Mouse (Mus musculus) C2C12 (cell line): ENCODE results near the gene Trim28. TPM values are rescaled to one million over a fixed set of nuclear protein-coding genes. Genes with fewer than 3 reads are reported as not detected.

Experiments used
- H3K27me3 ChIP-seq: one replicate; pipeline ENCODE4 v1.6.1; 2011; ENCODE audit not compliant: control insufficient read depth, insufficient read depth, insufficient read length
- H3K36me3 ChIP-seq: one replicate; pipeline ENCODE4 v1.6.1; 2011; ENCODE audit not compliant: control insufficient read depth, insufficient read depth
- H3K4me3 ChIP-seq: one replicate; pipeline ENCODE4 v1.5.1; 2011; ENCODE audit warnings: mild to moderate bottlenecking, control low read depth; ENCODE audit not compliant: poor library complexity, insufficient read depth, severe bottlenecking
- H3K79me2 ChIP-seq: one replicate; pipeline ENCODE4 v1.6.1; 2011; ENCODE audit not compliant: control insufficient read depth, insufficient read depth
- H3K79me3 ChIP-seq: one replicate; pipeline ENCODE4 v1.6.1; 2011; ENCODE audit warnings: low read depth, control low read depth
- H3ac ChIP-seq: one replicate; pipeline ENCODE3; 2011; ENCODE audit warnings: low read depth; ENCODE audit not compliant: control insufficient read depth, insufficient read length
- CEBPB ChIP-seq: IDR thresholded peaks from one replicate; pipeline ENCODE4 v1.6.1; 2011; ENCODE audit warnings: low read depth, mild to moderate bottlenecking, control low read depth, moderate library complexity
- CTCF ChIP-seq: IDR thresholded peaks from one replicate; pipeline ENCODE4 v1.5.1; 2011; ENCODE audit not compliant: control insufficient read depth, insufficient read depth, insufficient read length
- FOSL1 ChIP-seq: IDR thresholded peaks from one replicate; pipeline ENCODE4 v1.8.0; 2011; ENCODE audit warnings: mild to moderate bottlenecking, low read length; ENCODE audit not compliant: poor library complexity, insufficient read depth, severe bottlenecking
- MAX ChIP-seq: IDR thresholded peaks from one replicate; pipeline ENCODE4 v1.6.1; 2011; ENCODE audit warnings: mild to moderate bottlenecking, control low read depth
- MYOD1 ChIP-seq: IDR thresholded peaks from one replicate; pipeline ENCODE4 v1.6.1; 2011; ENCODE audit warnings: low read depth; ENCODE audit not compliant: control insufficient read depth, insufficient read length
- MYOG ChIP-seq: IDR thresholded peaks from one replicate; pipeline ENCODE4 v1.6.1; 2011; ENCODE audit not compliant: control insufficient read depth, insufficient read length; ENCODE audit errors: extremely low read depth
- USF1 ChIP-seq: IDR thresholded peaks from one replicate; pipeline ENCODE4 v1.6.1; 2011; ENCODE audit warnings: low read depth, mild to moderate bottlenecking, control low read depth, moderate library complexity
- polyA plus RNA-seq: library from polyadenylated mRNA; unstranded; fragments of >200 nt; fragmentation: generic; extraction: Trizol; gene quantifications from one replicate; pipeline ENCODE4 v1.2.1, GENCODE M21; 2012; ENCODE audit warnings: missing spikeins

Trim28 gene
- polyA plus RNA-seq, 1 experiment: 606 TPM

GRCm38 (mm10) chr7:13001584-13001983, 2.7 kb downstream of the Trim28 start:
- Histone ChIP-seq H3K79me3 (peaks cover 2% of the 10 kb centered on the region), H3ac (no peak overlapping the region), H3K36me3 (peaks cover 10% of the 10 kb centered on the region), H3K27me3 (no peaks in the 10 kb centered on the region), H3K4me3 (no peak overlapping the region), H3K79me2 (no peaks in the 10 kb centered on the region)
- TF ChIP-seq MYOG (no peak), CTCF (no peak), FOSL1 (no peak), MAX (no peak), CEBPB (no peak), MYOD1 (no peak), USF1 (no peak)

- no peaks in the 10 kb centered on the region for H3K27me3 ChIP-seq
- peaks cover 4% of the 10 kb centered on the region for H3K79me3 ChIP-seq
- TF ChIP-seq MYOD1 (no peak), FOSL1 (no peak), USF1 (no peak), MAX (no peak), CTCF (no peak), CEBPB (no peak), MYOG (no peak)
- no peak overlapping the region for H3K4me3 ChIP-seq
- no peak overlapping the region for H3ac ChIP-seq
- H3K36me3 ChIP-seq: peaks cover 14% of the 10 kb centered on the region
- H3K79me2 ChIP-seq: peaks cover 7% of the 10 kb centered on the region
Observed at GRCm38 (mm10) chr7:13003380-13003779, 4.5 kb downstream of the Trim28 start.

GRCm38 (mm10) chr7:13006011-13006410, 7.1 kb downstream of the Trim28 start:
- no peak overlapping the region for H3ac ChIP-seq
- no peaks in the 10 kb centered on the region for H3K27me3 ChIP-seq
- H3K79me3 ChIP-seq: peaks cover 6% of the 10 kb centered on the region
- peaks cover 14% of the 10 kb centered on the region for H3K79me2 ChIP-seq
- H3K36me3 ChIP-seq: peaks cover 14% of the 10 kb centered on the region
- no peak overlapping the region for H3K4me3 ChIP-seq
- no peak for TF ChIP-seq MYOD1
- TF ChIP-seq MYOG: no peak
- no peak for TF ChIP-seq FOSL1
- no peak for TF ChIP-seq CTCF
- TF ChIP-seq MAX: no peak
- no peak for TF ChIP-seq CEBPB
- no peak for TF ChIP-seq USF1

GRCm38 (mm10) chr7:13006531-13006930, 7.6 kb downstream of the Trim28 start:
- no peak overlapping the region for H3ac ChIP-seq
- H3K4me3 ChIP-seq: no peak overlapping the region
- peaks cover 14% of the 10 kb centered on the region for H3K79me2 ChIP-seq
- no peak for TF ChIP-seq CEBPB
- no peak for TF ChIP-seq FOSL1
- TF ChIP-seq USF1: no peak
- no peak for TF ChIP-seq MAX
- no peak for TF ChIP-seq CTCF
- TF ChIP-seq MYOD1: no peak
- TF ChIP-seq MYOG: no peak
- peaks cover 6% of the 10 kb centered on the region for H3K79me3 ChIP-seq
- H3K36me3 ChIP-seq: peaks cover 14% of the 10 kb centered on the region
- no peaks in the 10 kb centered on the region for H3K27me3 ChIP-seq

- peaks cover 6% of the 10 kb centered on the region for H3K79me3 ChIP-seq
- H3ac ChIP-seq: no peak overlapping the region
- H3K27me3 ChIP-seq: no peaks in the 10 kb centered on the region
- H3K4me3 ChIP-seq: no peak overlapping the region
- peaks cover 14% of the 10 kb centered on the region for H3K36me3 ChIP-seq
- TF ChIP-seq CEBPB: no peak
- no peak for TF ChIP-seq USF1
- TF ChIP-seq FOSL1: no peak
- no peak for TF ChIP-seq CTCF
- TF ChIP-seq MYOD1: no peak
- TF ChIP-seq MAX: no peak
- no peak for TF ChIP-seq MYOG
- peaks cover 14% of the 10 kb centered on the region for H3K79me2 ChIP-seq
Observed at GRCm38 (mm10) chr7:13007341-13008092, 8.6 kb downstream of the Trim28 start.
